Mouse (Mus musculus) neural tube, embryonic 15.5 days (tissue): ENCODE results near the gene Cyp2d11. TPM values are rescaled to one million over a fixed set of nuclear protein-coding genes. Genes with fewer than 3 reads are reported as not detected.
"Not testable (repeated sequence)": the region's sequence is repeated elsewhere in the genome, so short reads cannot be mapped to it uniquely, and the experiment has no call there.

Experiments used
- ATAC-seq: fragments of 200-750 bp; cut with Nextera tagmentation; 2 replicates; pipeline ENCODE4 v1.8.0; 2017; ENCODE audit warnings: mild to moderate bottlenecking, moderate TSS enrichment, moderate library complexity; ENCODE audit not compliant: low FRiP score
- H3K27ac ChIP-seq: fragments of 300-500 bp; sonication (generic); replicated peaks from 2 replicates; pipeline ENCODE4 v1.5.1; 2015; ENCODE audit warnings: mild to moderate bottlenecking, inconsistent platforms
- H3K27me3 ChIP-seq: fragments of 300-500 bp; sonication (generic); replicated peaks from 2 replicates; pipeline ENCODE4 v1.6.1; 2015; ENCODE audit warnings: inconsistent platforms
- H3K36me3 ChIP-seq: fragments of 300-500 bp; sonication (generic); 2 replicates; pipeline ENCODE4 v1.6.1; 2015; ENCODE audit warnings: inconsistent platforms
- H3K4me1 ChIP-seq: fragments of 300-500 bp; sonication (generic); 2 replicates; pipeline ENCODE4 v1.6.1; 2015; ENCODE audit warnings: inconsistent platforms
- H3K4me2 ChIP-seq: fragments of 300-500 bp; sonication (generic); 2 replicates; pipeline ENCODE4 v1.6.1; 2015; ENCODE audit warnings: inconsistent platforms, mild to moderate bottlenecking, moderate library complexity
- H3K4me3 ChIP-seq: fragments of 300-500 bp; sonication (generic); replicated peaks from 2 replicates; pipeline ENCODE4 v1.5.1; 2015; ENCODE audit warnings: mild to moderate bottlenecking, inconsistent platforms
- H3K9ac ChIP-seq: fragments of 300-500 bp; sonication (generic); replicated peaks from 2 replicates; pipeline ENCODE4 v1.6.1; 2015; ENCODE audit warnings: mild to moderate bottlenecking, inconsistent platforms
- H3K9me3 ChIP-seq: fragments of 300-500 bp; sonication (generic); replicated peaks from 2 replicates; pipeline ENCODE4 v1.6.1; 2016; ENCODE audit warnings: inconsistent platforms
- WGBS: fragments of 180-500 bp; shearing (Covaris S2); methylation state at CpG from one replicate; pipeline ENCODE4 v1.1.7; 2015; ENCODE audit warnings: mixed read lengths; 5-methylcytosine and 5-hydroxymethylcytosine counted together
- polyA plus RNA-seq: library from polyadenylated mRNA; unstranded; fragments of >200 nt; fragmentation: Nextera tagmentation; extraction: Ambion mirVana; gene quantifications from 2 replicates; pipeline ENCODE4 v1.2.1, GENCODE M21; 2015

Gene Cyp2d11
- polyA plus RNA-seq, result not detected in 2 replicates

DNA sequence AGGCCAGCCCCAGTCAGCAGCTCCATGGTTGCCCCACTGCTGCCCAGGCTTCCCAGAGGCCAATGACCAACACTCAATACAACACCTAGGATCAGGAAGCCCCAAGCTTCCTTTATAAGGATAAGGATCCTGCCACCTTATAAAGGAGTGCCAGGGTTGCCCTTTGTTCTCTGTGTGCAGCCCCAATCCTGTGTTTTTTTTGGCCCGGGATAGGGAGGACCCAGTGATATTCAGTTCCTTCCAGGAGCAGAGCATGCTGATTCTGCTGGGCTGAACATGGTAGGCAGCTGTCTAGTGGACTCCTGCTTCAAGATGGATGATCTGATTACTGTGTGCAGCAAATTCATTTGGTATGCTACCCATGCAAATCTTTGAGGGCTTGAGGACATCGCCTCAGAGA is at the start of gene Cyp2d11:
Cyp2d11 (minus strand) TSS at position 101 of the 400 bp plus-strand sequence.
- H3K9me3 ChIP-seq, ATAC-seq, H3K36me3 ChIP-seq, H3K27me3 ChIP-seq, H3K27ac ChIP-seq, H3K9ac ChIP-seq, H3K4me2 ChIP-seq, H3K4me3 ChIP-seq, H3K4me1 ChIP-seq: not testable (repeated sequence)
- 86% methylated on average over 2 of the region's 2 CpGs for WGBS

DNA sequence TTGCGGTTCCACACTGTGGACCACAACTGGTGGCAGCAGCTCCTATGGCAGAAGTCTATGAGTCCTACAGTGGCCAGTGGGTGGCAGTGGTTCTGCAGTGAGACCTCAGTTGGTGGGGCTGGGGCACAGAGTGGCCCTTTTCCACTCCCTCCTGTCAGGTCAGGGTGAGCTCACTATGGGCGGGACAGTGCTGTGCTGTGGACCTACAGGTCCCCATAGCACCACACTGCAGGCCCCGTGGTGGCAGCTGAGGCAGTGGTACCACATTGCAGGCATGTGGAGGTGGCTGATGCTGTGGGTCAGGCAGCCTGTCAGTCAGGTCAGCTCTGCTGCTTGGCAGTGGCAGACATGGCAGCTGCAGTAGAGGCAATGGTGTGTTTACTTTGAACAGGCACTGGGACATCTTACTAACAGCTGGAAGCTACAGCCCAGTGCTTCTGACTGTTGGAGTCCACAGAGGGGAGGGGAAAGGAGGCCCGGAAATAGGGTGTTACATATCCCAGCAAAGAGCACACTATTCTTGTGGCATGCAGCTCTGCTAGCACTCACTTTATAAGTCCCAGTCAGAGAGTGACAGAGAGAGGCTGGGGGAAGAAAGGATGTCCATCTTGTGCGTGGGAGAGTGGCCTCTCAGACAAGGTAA is 44.3 kb upstream of the Cyp2d11 start:
- 73% methylated on average over 5 of the region's 5 CpGs for WGBS
- no peak for ATAC-seq
- Histone ChIP-seq H3K36me3 (no peaks in the 10 kb centered on the region), H3K4me2 (no peak overlapping the region), H3K27ac (no peak overlapping the region), H3K4me3 (no peak overlapping the region), H3K9me3 (no peaks in the 10 kb centered on the region), H3K27me3 (no peaks in the 10 kb centered on the region), H3K4me1 (peaks cover 2% of the 10 kb centered on the region; the same call in 1 of the 2 replicates), H3K9ac (no peak overlapping the region)

DNA sequence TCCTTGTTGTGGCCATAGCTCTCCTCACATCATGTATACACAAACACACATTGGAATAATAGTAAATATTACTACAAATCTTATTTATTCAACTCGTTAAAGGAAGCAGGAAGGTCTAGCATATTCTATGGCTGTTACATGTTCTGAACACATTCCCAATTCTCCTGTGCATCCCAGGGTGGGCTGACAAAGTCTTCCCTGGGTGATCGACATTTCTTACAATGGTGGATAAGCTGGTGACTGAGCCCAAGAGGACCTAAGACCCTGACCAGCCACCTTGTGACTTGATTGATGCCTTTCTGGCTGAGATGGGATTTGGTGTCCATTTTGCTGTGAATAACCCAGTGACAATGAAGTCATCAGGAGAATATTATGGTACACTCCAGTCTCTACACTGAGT is 41.8 kb upstream of the Cyp2d11 start:
- Histone ChIP-seq H3K4me2 (no peak overlapping the region), H3K27me3 (no peaks in the 10 kb centered on the region), H3K36me3 (no peaks in the 10 kb centered on the region), H3K4me1 (peaks cover 2% of the 10 kb centered on the region; the same call in 1 of the 2 replicates), H3K9ac (no peak overlapping the region), H3K4me3 (no peak overlapping the region), H3K9me3 (no peaks in the 10 kb centered on the region), H3K27ac (no peak overlapping the region)
- 93% methylated on average over 2 of the region's 2 CpGs for WGBS
- no peak for ATAC-seq

DNA sequence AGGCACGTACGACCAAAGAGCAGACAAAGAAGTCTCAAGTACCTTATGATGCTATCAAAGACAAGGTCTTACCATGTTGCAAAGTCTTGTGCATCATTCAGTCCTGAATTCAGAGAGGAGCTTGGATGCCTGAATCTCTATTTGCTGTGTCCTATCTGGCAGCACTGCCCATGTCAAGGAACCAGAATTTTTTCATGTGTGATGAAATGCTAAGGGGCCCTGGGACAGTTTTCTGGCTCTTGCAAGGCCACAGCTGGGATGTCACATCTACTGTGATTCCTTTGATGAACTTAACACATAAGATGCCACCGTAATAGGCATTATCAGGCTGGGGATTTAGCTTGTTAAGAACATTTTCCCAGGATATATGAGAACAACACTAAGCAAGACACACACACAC is 41.2 kb upstream of the Cyp2d11 start:
- no peak for ATAC-seq
- no peak overlapping the region for H3K27ac ChIP-seq
- 0 out of 2 replicates have a peak, but pooled peaks cover 3% of the 10 kb centered on the region for H3K9me3 ChIP-seq
- peaks cover 2% of the 10 kb centered on the region; the same call in 1 of the 2 replicates for H3K4me1 ChIP-seq
- H3K4me3 ChIP-seq, result no peak overlapping the region
- H3K36me3 ChIP-seq, result no peaks in the 10 kb centered on the region
- no peaks in the 10 kb centered on the region for H3K27me3 ChIP-seq
- H3K9ac ChIP-seq, result no peak overlapping the region
- H3K4me2 ChIP-seq, result no peak overlapping the region
- 99% methylated on average over 3 of the region's 3 CpGs for WGBS

DNA sequence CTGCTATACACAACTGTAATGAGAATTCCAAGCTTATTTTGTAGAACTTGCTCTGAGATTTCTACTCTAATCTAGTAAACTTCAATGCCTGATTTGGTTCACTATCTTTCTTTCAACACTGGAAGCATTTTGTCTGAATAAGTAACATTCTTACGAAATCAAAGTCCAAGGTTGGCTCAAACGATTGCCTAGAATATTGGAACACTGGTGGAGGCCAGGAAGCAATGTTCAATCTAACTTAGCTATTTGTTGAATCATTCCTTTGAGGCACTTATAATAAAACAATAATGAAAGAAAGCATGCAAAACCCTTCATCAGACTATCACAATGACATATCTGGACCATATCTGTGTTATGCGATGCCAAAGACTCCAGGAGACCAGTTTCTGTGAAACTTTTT is 40.7 kb upstream of the Cyp2d11 start:
- no peak overlapping the region for H3K27ac ChIP-seq
- H3K4me1 ChIP-seq, result peaks cover 2% of the 10 kb centered on the region; the same call in 1 of the 2 replicates
- no peaks in the 10 kb centered on the region for H3K27me3 ChIP-seq
- no peak overlapping the region for H3K9ac ChIP-seq
- no peak overlapping the region for H3K4me2 ChIP-seq
- no peaks in the 10 kb centered on the region for H3K36me3 ChIP-seq
- no peak for ATAC-seq
- H3K9me3 ChIP-seq, result 0 out of 2 replicates have a peak, but pooled peaks cover 6% of the 10 kb centered on the region
- 95% methylated on average over 3 of the region's 3 CpGs for whole genome bisulfite sequencing
- H3K4me3 ChIP-seq, result no peak overlapping the region

DNA sequence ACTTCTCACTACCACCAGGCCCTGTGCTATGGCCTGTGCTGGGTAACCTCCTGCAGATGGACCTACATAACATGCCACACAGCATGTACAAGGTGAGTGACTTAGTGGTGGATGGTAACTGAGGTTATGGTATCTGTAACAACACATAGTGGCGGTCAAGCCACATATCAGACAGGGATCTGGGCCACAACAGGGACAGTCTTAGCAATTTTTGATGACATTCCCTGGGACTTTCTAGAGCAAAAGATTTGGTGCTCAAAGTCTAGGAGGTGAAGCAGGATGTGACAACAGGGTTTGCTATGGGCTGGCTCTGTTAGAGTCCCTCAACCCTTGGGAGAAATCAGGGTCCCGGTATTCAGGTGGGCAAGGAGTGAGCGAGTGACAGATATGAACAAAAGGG is 39.8 kb upstream of the Cyp2d11 start:
- Histone ChIP-seq H3K36me3 (no peaks in the 10 kb centered on the region), H3K4me1 (peaks cover 2% of the 10 kb centered on the region; the same call in 1 of the 2 replicates), H3K9ac (no peak overlapping the region), H3K4me2 (no peak overlapping the region), H3K27ac (no peak overlapping the region), H3K4me3 (no peak overlapping the region), H3K9me3 (0 out of 2 replicates have a peak, but pooled peaks cover 6% of the 10 kb centered on the region), H3K27me3 (no peaks in the 10 kb centered on the region)
- WGBS, result 97% methylated on average over 3 of the region's 3 CpGs
- ATAC-seq, result no peak

DNA sequence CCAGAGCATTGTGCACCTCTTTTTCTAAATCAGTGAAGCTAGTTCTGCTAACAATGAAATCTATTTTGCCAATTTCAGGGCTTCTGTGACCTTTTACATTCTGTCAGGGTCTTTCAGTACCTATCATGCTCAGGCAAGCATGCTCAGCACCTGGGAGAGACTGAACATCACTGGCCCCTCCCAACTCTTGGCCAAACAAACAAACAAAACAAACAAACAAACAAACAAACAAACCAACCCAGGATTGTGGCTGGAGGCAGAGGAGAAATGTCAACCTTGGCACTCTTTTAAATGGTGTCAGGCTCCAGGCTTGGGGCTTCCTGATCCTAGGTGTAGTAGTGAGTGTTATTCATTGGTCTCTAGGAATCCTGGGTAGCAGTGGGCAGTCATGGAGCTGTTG is 39.3 kb upstream of the Cyp2d11 start, which contains the start of gene Cyp2d9:
Cyp2d9 (plus strand) TSS at position 301 of the 400 bp plus-strand sequence.
- no peak within 1 kb of the TSS for H3K4me2 ChIP-seq
- no peak within 1 kb of the TSS for H3K27ac ChIP-seq
- H3K9me3 ChIP-seq, result 0 out of 2 replicates have a peak, but pooled peaks cover 6% of the 10 kb centered on the region
- H3K36me3 ChIP-seq, result no peaks in the 10 kb centered on the region
- H3K4me1 ChIP-seq, result peaks cover 1% of the 10 kb centered on the region; the same call in 1 of the 2 replicates
- no peak for ATAC-seq
- H3K4me3 ChIP-seq, result no peak within 1 kb of the TSS
- H3K27me3 ChIP-seq, result no peaks in the 10 kb centered on the region
- no peak within 1 kb of the TSS for H3K9ac ChIP-seq

DNA sequence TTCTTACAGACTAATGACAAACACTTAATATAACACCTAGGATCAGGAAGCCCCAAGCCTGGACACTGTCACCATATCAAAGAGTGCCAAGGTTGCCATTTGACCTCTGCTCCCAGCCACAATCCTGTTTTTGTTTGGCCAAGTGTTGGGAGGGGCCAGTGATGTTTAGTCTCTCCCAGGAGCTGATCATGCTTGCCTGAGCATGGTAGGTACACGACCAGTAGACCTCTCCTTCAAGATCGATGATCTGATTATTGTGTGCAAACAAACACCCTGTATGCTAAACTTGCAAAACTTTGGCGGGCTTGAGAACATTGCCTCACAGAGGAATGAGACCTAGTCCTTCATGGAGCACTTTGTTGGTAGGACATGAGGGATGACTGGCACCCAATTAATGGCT is 29.6 kb upstream of the Cyp2d11 start:
- Histone ChIP-seq H3K4me1 (no peaks in the 10 kb centered on the region), H3K9ac (no peak overlapping the region), H3K4me3 (no peak overlapping the region), H3K27ac (no peak overlapping the region), H3K36me3 (no peaks in the 10 kb centered on the region), H3K27me3 (no peaks in the 10 kb centered on the region), H3K4me2 (no peak overlapping the region), H3K9me3 (peaks cover 4% of the 10 kb centered on the region; the same call in 1 of the 2 replicates)
- no peak for ATAC-seq
- WGBS, result 88% methylated on average over 3 of the region's 3 CpGs

DNA sequence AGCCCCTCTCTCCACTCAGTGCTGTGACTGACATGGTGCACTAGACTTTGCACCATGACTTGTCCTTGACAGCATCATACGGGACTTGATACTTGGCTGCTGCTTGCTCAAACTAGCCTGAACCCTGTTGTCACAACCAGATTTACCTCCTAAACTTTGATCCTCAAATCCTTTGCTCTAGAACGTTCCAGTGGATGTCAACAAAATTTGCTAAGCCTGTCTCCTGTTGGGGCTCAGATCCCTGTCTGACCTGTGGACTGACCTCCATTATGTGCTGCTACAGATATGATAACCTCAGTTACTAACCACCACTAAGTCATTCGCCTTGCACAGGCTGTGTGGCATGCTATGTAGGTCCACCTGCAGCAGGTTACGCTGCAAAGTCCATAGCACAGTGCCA is 29.1 kb upstream of the Cyp2d11 start:
- H3K4me3 ChIP-seq, result no peak overlapping the region
- WGBS, result 85% methylated on average over 4 of the region's 4 CpGs
- no peaks in the 10 kb centered on the region for H3K36me3 ChIP-seq
- peaks cover 2% of the 10 kb centered on the region; the same call in 1 of the 2 replicates for H3K9me3 ChIP-seq
- H3K9ac ChIP-seq, result no peak overlapping the region
- H3K4me1 ChIP-seq, result no peaks in the 10 kb centered on the region
- no peak overlapping the region for H3K27ac ChIP-seq
- H3K4me2 ChIP-seq, result no peak overlapping the region
- H3K27me3 ChIP-seq, result no peaks in the 10 kb centered on the region
- ATAC-seq, result no peak

DNA sequence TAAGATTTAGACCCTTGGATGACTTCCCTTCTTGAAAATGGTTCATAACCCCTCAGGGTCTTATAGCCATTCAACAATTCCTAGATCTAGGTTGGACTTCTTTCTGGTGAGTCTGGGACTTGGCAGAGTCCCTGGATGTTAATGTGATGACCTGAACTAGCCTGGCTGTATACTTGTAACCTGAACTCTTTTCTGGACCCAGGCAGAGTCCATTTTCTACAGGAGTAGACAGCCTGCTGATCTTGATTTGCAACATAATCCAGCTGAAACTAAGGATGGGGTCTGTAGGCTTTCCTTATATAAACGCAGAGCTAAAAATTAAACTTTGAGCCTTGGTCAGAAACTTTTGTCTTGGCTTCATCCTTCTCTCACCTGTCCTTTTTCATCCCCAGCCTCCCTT is 24.8 kb upstream of the Cyp2d11 start:
- 85% methylated on average over 1 of the region's 1 CpGs for WGBS

DNA sequence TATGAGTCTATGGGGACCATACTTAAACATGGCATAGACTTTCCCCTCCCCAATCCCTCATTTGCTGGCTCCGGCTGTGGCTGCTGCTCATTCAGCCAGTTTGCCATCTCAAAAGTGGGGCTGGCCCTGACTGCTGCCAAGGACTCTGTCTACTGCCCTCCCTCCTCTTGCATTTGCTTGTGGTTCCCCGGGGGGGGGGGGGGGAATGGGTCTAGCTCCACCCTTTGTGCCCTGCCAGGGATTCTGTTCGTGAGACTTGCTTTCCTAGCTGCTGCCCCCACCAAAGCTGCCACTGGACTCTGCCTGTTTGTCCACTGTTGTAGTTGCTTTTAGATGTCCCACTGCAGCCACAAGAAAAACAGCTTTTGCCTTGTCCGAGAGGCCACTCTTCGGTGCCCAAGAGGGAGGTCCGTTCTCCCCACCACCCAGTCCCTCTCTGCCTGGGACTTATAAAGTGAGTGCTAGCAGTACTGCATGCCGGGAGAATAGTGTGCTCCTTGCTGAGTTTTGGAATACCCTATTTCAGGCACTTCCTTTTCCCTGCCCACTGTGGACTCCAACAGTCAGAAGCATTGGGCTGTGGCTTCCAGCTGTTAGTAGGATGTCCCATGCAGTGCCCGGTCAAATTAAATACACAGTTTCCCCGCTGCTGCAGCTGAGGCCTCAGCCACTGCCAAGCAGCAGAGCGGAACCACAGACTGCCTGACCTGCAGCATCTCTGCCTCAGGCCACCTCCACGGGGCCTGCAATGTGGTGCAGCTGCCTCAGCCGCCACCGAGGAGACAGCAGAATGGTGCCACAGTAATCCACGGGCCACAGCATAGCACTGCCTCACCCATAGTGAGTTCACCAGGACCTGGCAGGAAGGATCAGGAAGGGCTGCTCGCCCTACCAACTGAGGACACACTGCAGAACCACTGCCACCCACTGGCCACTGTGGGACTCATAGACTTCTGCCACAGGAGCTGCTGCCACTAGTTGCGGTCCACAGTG is 23.3 kb upstream of the Cyp2d11 start:
- H3K4me3 ChIP-seq, result no peak overlapping the region
- 0 out of 2 replicates have a peak overlapping the region, but pooled peaks have one; percentile 6 for H3K27ac ChIP-seq
- no peaks in the 10 kb centered on the region for H3K27me3 ChIP-seq
- H3K4me1 ChIP-seq, result peaks cover 7% of the 10 kb centered on the region
- H3K9ac ChIP-seq, result no peak overlapping the region
- ATAC-seq, result peak; percentile 70
- H3K36me3 ChIP-seq, result no peaks in the 10 kb centered on the region
- WGBS, result 27% methylated on average over 16 of the region's 16 CpGs
- no peaks in the 10 kb centered on the region for H3K9me3 ChIP-seq
- peak overlapping the region; percentile 41 for H3K4me2 ChIP-seq

More for the DNA sequence above, 24.8 kb upstream of the Cyp2d11 start:
- Histone ChIP-seq H3K4me1 (peaks cover 7% of the 10 kb centered on the region), H3K9ac (no peak overlapping the region), H3K4me2 (no peak overlapping the region), H3K27me3 (no peaks in the 10 kb centered on the region), H3K4me3 (no peak overlapping the region), H3K27ac (no peak overlapping the region), H3K36me3 (no peaks in the 10 kb centered on the region), H3K9me3 (no peaks in the 10 kb centered on the region)
- ATAC-seq, result no peak
